In the genomic region with DNA sequence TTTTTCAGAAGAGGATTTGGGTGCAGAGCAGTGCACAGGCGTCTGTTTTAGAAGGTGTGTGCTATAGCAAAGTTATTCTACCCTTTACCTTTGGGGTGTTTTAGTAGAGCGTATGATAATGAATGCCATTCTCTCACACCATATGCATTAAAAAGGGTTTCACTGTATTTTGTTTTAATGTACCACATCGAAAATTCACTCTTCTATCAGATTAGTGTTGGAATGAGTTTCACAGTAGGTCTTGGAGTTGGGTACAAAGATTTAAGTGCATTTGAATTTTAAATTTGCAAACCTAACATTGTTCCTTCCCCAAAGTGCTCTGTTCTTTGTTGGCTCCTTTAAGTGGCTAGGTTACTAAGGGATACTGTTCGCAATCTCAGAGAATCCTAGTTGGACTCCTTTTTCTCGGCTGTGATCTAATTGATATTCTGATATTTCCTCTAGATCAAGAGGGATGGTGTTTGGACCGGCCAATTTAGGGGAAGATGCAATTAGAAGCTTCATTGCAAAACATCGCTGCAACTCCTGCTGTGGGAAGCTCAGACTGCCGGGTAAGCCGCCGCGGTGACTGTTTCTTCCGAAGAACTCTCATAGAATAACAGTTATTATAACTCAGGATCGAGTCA, we compare ENCODE assay signal across 9 mouse cellular contexts.
A peak's percentile ranks its signal among the peaks of the same experiment; 100 is the strongest.
DNase-seq lines count a peak whose midpoint lies in the region; ATAC-seq lines count a peak whose summit lies in the region.
"Had no signal": no experiment of that assay in that cellular context is flagged by ENCODE, and none has a peak within 500 bp of the region (broad histone marks: within the 10 kb centered on the region; RNA-seq: fewer than 3 reads in every experiment).

No protein-coding gene starts in this region.

- H3K4me2 ChIP-seq in hindbrain, embryonic 14.5 days (replicated peaks): peak overlapping the region; percentile 66
- H3K4me2 ChIP-seq in limb, embryonic 12.5 days: peak overlapping the region; percentile 54
- H3K4me2 ChIP-seq in stomach, embryonic 16.5 days (ENCODE audit: low read depth, low read length): peak overlapping the region; percentile 36

- peak; percentile 79 for ATAC-seq in hindbrain, embryonic 14.5 days (ENCODE audit: low FRiP score)
- no peak for ATAC-seq in limb, embryonic 12.5 days (ENCODE audit: insufficient number of reproducible peaks, insufficient read depth, low FRiP score, low TSS enrichment, low read depth)
- no peak for ATAC-seq in stomach, embryonic 16.5 days (ENCODE audit: insufficient read depth, low FRiP score)

- H3K4me1 ChIP-seq in hindbrain, embryonic 14.5 days (replicated peaks; ENCODE audit: control insufficient read depth, insufficient read depth, low read length): peaks cover 11% of the 10 kb centered on the region; the same call in 1 of the 2 replicates
- H3K4me1 ChIP-seq in limb, embryonic 12.5 days (replicated peaks): peaks cover 8% of the 10 kb centered on the region
- no peaks in the 10 kb centered on the region for H3K4me1 ChIP-seq in stomach, embryonic 16.5 days (ENCODE audit: control insufficient read depth, insufficient read depth, low read length)

- peak overlapping the region; percentile 76 for H3K27ac ChIP-seq in hindbrain, embryonic 14.5 days
- no peak overlapping the region for H3K27ac ChIP-seq in limb, embryonic 12.5 days
- no peak overlapping the region for H3K27ac ChIP-seq in stomach, embryonic 16.5 days (ENCODE audit: low read length)
- H3K27ac ChIP-seq: macrophage had no signal

- no peaks in the 10 kb centered on the region for H3K27me3 ChIP-seq in hindbrain, embryonic 14.5 days (ENCODE audit: control insufficient read depth, insufficient read depth, low read length)
- peaks cover 15% of the 10 kb centered on the region; the same call in 1 of the 2 replicates for H3K27me3 ChIP-seq in limb, embryonic 12.5 days
- H3K27me3 ChIP-seq in stomach, embryonic 16.5 days (ENCODE audit: control insufficient read depth, insufficient read depth, low read length): no peaks in the 10 kb centered on the region

- peak overlapping the region; percentile 61 for H3K9ac ChIP-seq in hindbrain, embryonic 14.5 days
- H3K9ac ChIP-seq in limb, embryonic 12.5 days (replicated peaks): no peak overlapping the region
- H3K9ac ChIP-seq in stomach, embryonic 16.5 days (ENCODE audit: low read length): no peak overlapping the region

- no peaks in the 10 kb centered on the region for H3K9me3 ChIP-seq in hindbrain, embryonic 14.5 days (ENCODE audit: control insufficient read depth, low read length)
- no peaks in the 10 kb centered on the region for H3K9me3 ChIP-seq in limb, embryonic 12.5 days
- H3K9me3 ChIP-seq in stomach, embryonic 16.5 days (replicated peaks; ENCODE audit: control insufficient read depth, low read length): no peaks in the 10 kb centered on the region

- peak overlapping the region; percentile 32 for H3K4me3 ChIP-seq in hindbrain, embryonic 14.5 days (replicated peaks; ENCODE audit: low read length)
- peak overlapping the region; percentile 23 for H3K4me3 ChIP-seq in limb, embryonic 12.5 days (replicated peaks)
- H3K4me3 ChIP-seq in stomach, embryonic 16.5 days (replicated peaks; ENCODE audit: low read length): peak overlapping the region; percentile 12; the same call in 1 of the 2 replicates

- no peaks in the 10 kb centered on the region for H3K36me3 ChIP-seq in hindbrain, embryonic 14.5 days (replicated peaks; ENCODE audit: control insufficient read depth, insufficient read depth)
- H3K36me3 ChIP-seq in limb, embryonic 12.5 days: no peaks in the 10 kb centered on the region
- no peaks in the 10 kb centered on the region for H3K36me3 ChIP-seq in stomach, embryonic 16.5 days (ENCODE audit: control insufficient read depth, insufficient read depth, low read length)

- peak; percentile 15 for DNase-seq in embryo, embryonic 10 days (ENCODE audit: low spot score)
- no peak for DNase-seq in embryo, embryonic 9.5 days (ENCODE audit: extremely low spot score)
- DNase-seq in cerebellum, postnatal 14 days: peak; percentile 45 to 50
- DNase-seq in hindbrain, embryonic 14.5 days (ENCODE audit: low spot score): peak; percentile 63
- DNase-seq in adrenal gland, postnatal 36 days: no peak
- DNase-seq in urinary bladder, postnatal 4 days (ENCODE audit: low spot score in 2 of 2): no peak

- WGBS in hindbrain, embryonic 14.5 days: 8% methylated on average over 13 of the region's 13 CpGs
- 25% methylated on average over 13 of the region's 13 CpGs for WGBS in limb, embryonic 12.5 days
- 33% methylated on average over 13 of the region's 13 CpGs for WGBS in stomach, embryonic 16.5 days

Comparison
In these comparisons a context has a peak if more than half of its experiments do, and no peak if none do; other contexts are left out.
1. DNase-seq: peak in embryo, embryonic 10 days (single experiment), cerebellum, postnatal 14 days (2 of 2) and hindbrain, embryonic 14.5 days (single experiment); none in embryo, embryonic 9.5 days (single experiment), adrenal gland, postnatal 36 days (0 of 2) and urinary bladder, postnatal 4 days (0 of 2).
2. Peak in every context shown above with its lines, with median percentiles within 50 percentile points of each other: H3K4me2 ChIP-seq and H3K4me3 ChIP-seq.